Mouse (Mus musculus): ENCODE data around the gene 5330417C22Rik.

GRCm38 (mm10) chr3:108413634-108414360 is 122.5 kb downstream of the 5330417C22Rik start:
- TF ChIP-seq POLR2A (IDR thresholded peaks at IDR 0.05; ENCODE audit: control insufficient read depth, low read depth, low read length), result no peak; the same call in 1 of the 2 replicates
- no peak for TF ChIP-seq CTCF (IDR thresholded peaks at IDR 0.05; ENCODE audit: control insufficient read depth, insufficient read depth, insufficient replicate concordance, low read depth, low read length)
